Mouse (Mus musculus): ENCODE data around the gene Phospho2. TPM values are rescaled to one million over a fixed set of nuclear protein-coding genes. Genes with fewer than 3 reads are reported as not detected.

Phospho2 gene
- 20.4 and 22.4 TPM in 2 replicates for polyA plus RNA-seq (2015; fragmentation: Nextera tagmentation; extraction: Ambion mirVana)

GRCm38 (mm10) chr2:69789429-69790069, at the start of gene Phospho2, which contains the start of gene Ccdc173:
TSS of gene Phospho2 (plus strand) at chr2:69789623.
TSS of gene Ccdc173 (minus strand) at chr2:69789575.
- peaks cover 6% of the 10 kb centered on the region; the same call in 1 of the 2 replicates for H3K36me3 ChIP-seq (ENCODE audit: control insufficient read depth, insufficient read depth)
- H3K27ac ChIP-seq (ENCODE audit: low read length) = peak within 1 kb of the TSS; percentile 80
- H3K9me3 ChIP-seq (replicated peaks; ENCODE audit: control insufficient read depth, low read length) = no peaks in the 10 kb centered on the region
- peaks cover 9% of the 10 kb centered on the region; the same call in 1 of the 2 replicates for H3K4me1 ChIP-seq (ENCODE audit: control insufficient read depth, insufficient read depth, low read length)
- H3K4me2 ChIP-seq (ENCODE audit: low read depth, low read length) = peak within 1 kb of the TSS; percentile 98
- H3K4me3 ChIP-seq (ENCODE audit: low read length) = peak within 1 kb of the TSS; percentile 87
- H3K27me3 ChIP-seq (ENCODE audit: control insufficient read depth, insufficient read depth, low read length) = no peaks in the 10 kb centered on the region
- peak within 1 kb of the TSS; percentile 82 for H3K9ac ChIP-seq (ENCODE audit: low read length)
- 2% methylated on average over 48 of the region's 48 CpGs for WGBS
- peak; percentile 95 for ATAC-seq (replicated peaks; ENCODE audit: extremely low read depth, insufficient read depth, low FRiP score)

DNA sequence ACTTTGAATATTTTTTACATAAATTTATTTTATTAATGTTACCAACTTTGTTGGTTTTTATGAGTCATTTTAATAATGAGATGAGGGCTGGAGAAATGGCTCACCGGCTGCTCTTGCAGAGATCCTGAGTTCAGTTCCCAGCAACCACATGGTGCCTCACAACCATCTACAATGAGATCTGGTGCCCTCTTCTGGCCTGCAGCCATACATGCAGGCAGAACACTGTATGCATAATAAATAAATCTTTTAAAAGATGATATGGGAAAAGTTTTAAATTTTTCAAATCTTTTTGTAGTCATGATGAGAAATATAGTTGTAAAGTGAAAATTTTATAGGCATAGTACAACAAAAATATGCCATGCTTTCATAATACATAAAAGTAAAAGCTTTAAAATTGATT, 44.3 kb upstream of the Phospho2 start:
- Histone ChIP-seq H3K9me3 (replicated peaks; ENCODE audit: control insufficient read depth, low read length) (peaks cover 4% of the 10 kb centered on the region; the same call in 1 of the 2 replicates), H3K9ac (ENCODE audit: low read length) (no peak overlapping the region), H3K27me3 (ENCODE audit: control insufficient read depth, insufficient read depth, low read length) (no peaks in the 10 kb centered on the region), H3K4me3 (ENCODE audit: low read length) (no peak overlapping the region), H3K36me3 (ENCODE audit: control insufficient read depth, insufficient read depth) (peaks cover 44% of the 10 kb centered on the region), H3K4me1 (ENCODE audit: control insufficient read depth, insufficient read depth, low read length) (no peaks in the 10 kb centered on the region), H3K4me2 (ENCODE audit: low read depth, low read length) (no peak overlapping the region), H3K27ac (ENCODE audit: low read length) (no peak overlapping the region)
- 87% methylated on average over 1 of the region's 1 CpGs for WGBS
- ATAC-seq (replicated peaks; ENCODE audit: extremely low read depth, insufficient read depth, low FRiP score) = no peak

DNA sequence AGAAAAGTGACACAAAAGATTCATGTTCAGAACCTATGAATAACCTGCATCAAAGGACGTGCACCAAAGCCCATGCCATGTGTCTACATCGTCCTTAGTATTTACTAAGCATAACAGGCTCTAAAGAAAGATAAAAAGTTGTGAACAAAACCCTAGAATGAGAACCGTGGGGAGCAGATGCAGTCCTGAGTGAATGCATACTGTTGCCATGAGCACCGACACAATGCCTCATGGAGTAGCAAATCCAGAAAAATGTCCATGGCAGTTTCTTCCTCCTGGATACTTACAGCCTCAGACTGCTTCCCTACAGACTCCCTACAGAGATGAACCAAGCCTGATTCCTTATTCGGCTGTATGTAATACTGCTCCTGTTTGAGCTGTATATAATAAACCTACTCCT, 28.4 kb upstream of the Phospho2 start:
- H3K9me3 ChIP-seq (replicated peaks; ENCODE audit: control insufficient read depth, low read length) = no peaks in the 10 kb centered on the region
- no peaks in the 10 kb centered on the region for H3K36me3 ChIP-seq (ENCODE audit: control insufficient read depth, insufficient read depth)
- H3K4me2 ChIP-seq (ENCODE audit: low read depth, low read length) = no peak overlapping the region
- no peak overlapping the region for H3K9ac ChIP-seq (ENCODE audit: low read length)
- ATAC-seq (replicated peaks; ENCODE audit: extremely low read depth, insufficient read depth, low FRiP score) = no peak
- no peak overlapping the region for H3K4me3 ChIP-seq (ENCODE audit: low read length)
- WGBS = 70% methylated on average over 5 of the region's 5 CpGs
- no peaks in the 10 kb centered on the region for H3K4me1 ChIP-seq (ENCODE audit: control insufficient read depth, insufficient read depth, low read length)
- no peaks in the 10 kb centered on the region for H3K27me3 ChIP-seq (ENCODE audit: control insufficient read depth, insufficient read depth, low read length)
- no peak overlapping the region for H3K27ac ChIP-seq (ENCODE audit: low read length)

DNA sequence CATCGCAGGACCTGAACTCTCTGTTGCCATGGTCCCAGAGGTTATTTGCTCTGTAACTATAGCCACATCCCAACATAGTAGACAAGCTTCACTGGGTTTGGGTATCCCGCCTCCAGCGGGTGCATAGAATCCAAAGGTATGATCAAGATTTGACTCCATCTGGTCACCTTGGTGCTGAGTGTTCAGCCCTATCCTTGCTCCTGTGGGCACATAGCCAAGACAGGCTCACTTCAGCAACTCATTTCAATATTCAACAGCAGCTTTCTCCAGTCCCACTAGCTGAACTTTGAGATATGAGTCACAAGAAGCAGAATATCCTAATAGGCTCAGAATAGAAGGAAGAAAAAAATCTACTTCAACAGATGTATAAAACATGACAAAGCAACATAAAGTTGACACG, 26.1 kb upstream of the Phospho2 start:
- Histone ChIP-seq H3K4me1 (ENCODE audit: control insufficient read depth, insufficient read depth, low read length) (no peaks in the 10 kb centered on the region), H3K4me3 (ENCODE audit: low read length) (no peak overlapping the region), H3K9ac (ENCODE audit: low read length) (no peak overlapping the region), H3K9me3 (replicated peaks; ENCODE audit: control insufficient read depth, low read length) (no peaks in the 10 kb centered on the region), H3K4me2 (ENCODE audit: low read depth, low read length) (no peak overlapping the region), H3K27me3 (ENCODE audit: control insufficient read depth, insufficient read depth, low read length) (no peaks in the 10 kb centered on the region), H3K36me3 (ENCODE audit: control insufficient read depth, insufficient read depth) (no peaks in the 10 kb centered on the region), H3K27ac (ENCODE audit: low read length) (no peak overlapping the region)
- ATAC-seq (replicated peaks; ENCODE audit: extremely low read depth, insufficient read depth, low FRiP score) = no peak
- 89% methylated on average over 4 of the region's 4 CpGs for WGBS

DNA sequence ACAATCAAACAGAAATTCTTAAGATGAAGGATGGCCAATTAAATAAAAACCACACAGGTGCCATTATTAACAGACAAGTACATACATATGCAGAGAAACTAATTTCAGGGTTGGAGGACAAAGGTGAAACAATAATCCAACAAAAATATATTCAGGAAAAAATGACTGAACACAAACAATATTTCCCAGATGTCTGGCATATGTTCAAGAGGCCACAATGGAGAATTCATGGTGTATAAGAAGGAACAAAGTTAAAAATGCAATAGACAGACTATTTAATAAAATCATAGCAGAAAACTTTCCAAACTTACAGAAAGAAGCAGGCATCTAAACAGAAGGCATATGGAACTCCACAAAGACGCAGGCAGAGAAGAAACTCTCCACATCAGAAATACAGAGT, 24.7 kb upstream of the Phospho2 start:
- no peaks in the 10 kb centered on the region for H3K27me3 ChIP-seq (ENCODE audit: control insufficient read depth, insufficient read depth, low read length)
- WGBS = 77% methylated on average over 1 of the region's 1 CpGs
- no peaks in the 10 kb centered on the region for H3K9me3 ChIP-seq (replicated peaks; ENCODE audit: control insufficient read depth, low read length)
- no peak overlapping the region for H3K27ac ChIP-seq (ENCODE audit: low read length)
- H3K4me3 ChIP-seq (ENCODE audit: low read length) = no peak overlapping the region
- H3K36me3 ChIP-seq (ENCODE audit: control insufficient read depth, insufficient read depth) = no peaks in the 10 kb centered on the region
- H3K4me1 ChIP-seq (ENCODE audit: control insufficient read depth, insufficient read depth, low read length) = no peaks in the 10 kb centered on the region
- H3K9ac ChIP-seq (ENCODE audit: low read length) = no peak overlapping the region
- H3K4me2 ChIP-seq (ENCODE audit: low read depth, low read length) = no peak overlapping the region
- no peak for ATAC-seq (replicated peaks; ENCODE audit: extremely low read depth, insufficient read depth, low FRiP score)

- Histone ChIP-seq H3K27ac (ENCODE audit: low read length) (no peak overlapping the region), H3K9me3 (replicated peaks; ENCODE audit: control insufficient read depth, low read length) (no peaks in the 10 kb centered on the region), H3K4me3 (ENCODE audit: low read length) (no peak overlapping the region), H3K4me1 (ENCODE audit: control insufficient read depth, insufficient read depth, low read length) (no peaks in the 10 kb centered on the region), H3K27me3 (ENCODE audit: control insufficient read depth, insufficient read depth, low read length) (no peaks in the 10 kb centered on the region), H3K9ac (ENCODE audit: low read length) (no peak overlapping the region), H3K4me2 (ENCODE audit: low read depth, low read length) (no peak overlapping the region), H3K36me3 (ENCODE audit: control insufficient read depth, insufficient read depth) (no peaks in the 10 kb centered on the region; the same call in 1 of the 2 replicates)
- WGBS = 93% methylated on average over 3 of the region's 3 CpGs
- ATAC-seq (replicated peaks; ENCODE audit: extremely low read depth, insufficient read depth, low FRiP score) = no peak
Measured at GRCm38 (mm10) chr2:69773331-69773730, 16.1 kb upstream of the Phospho2 start.

GRCm38 (mm10) chr2:69777985-69778835, 11.2 kb upstream of the Phospho2 start:
- no peaks in the 10 kb centered on the region for H3K27me3 ChIP-seq (ENCODE audit: control insufficient read depth, insufficient read depth, low read length)
- 70% methylated on average over 7 of the region's 7 CpGs for WGBS
- H3K4me3 ChIP-seq (ENCODE audit: low read length) = no peak overlapping the region
- no peak overlapping the region for H3K4me2 ChIP-seq (ENCODE audit: low read depth, low read length)
- no peaks in the 10 kb centered on the region for H3K9me3 ChIP-seq (replicated peaks; ENCODE audit: control insufficient read depth, low read length)
- H3K36me3 ChIP-seq (ENCODE audit: control insufficient read depth, insufficient read depth) = no peaks in the 10 kb centered on the region; the same call in 1 of the 2 replicates
- H3K27ac ChIP-seq (ENCODE audit: low read length) = no peak overlapping the region
- no peak overlapping the region for H3K9ac ChIP-seq (ENCODE audit: low read length)
- ATAC-seq (replicated peaks; ENCODE audit: extremely low read depth, insufficient read depth, low FRiP score) = no peak
- H3K4me1 ChIP-seq (ENCODE audit: control insufficient read depth, insufficient read depth, low read length) = no peaks in the 10 kb centered on the region

GRCm38 (mm10) chr2:69778836-69779177, 10.6 kb upstream of the Phospho2 start:
- Histone ChIP-seq H3K27ac (ENCODE audit: low read length) (no peak overlapping the region), H3K4me1 (ENCODE audit: control insufficient read depth, insufficient read depth, low read length) (no peaks in the 10 kb centered on the region), H3K36me3 (ENCODE audit: control insufficient read depth, insufficient read depth) (no peaks in the 10 kb centered on the region; the same call in 1 of the 2 replicates), H3K9ac (ENCODE audit: low read length) (no peak overlapping the region), H3K4me3 (ENCODE audit: low read length) (no peak overlapping the region), H3K9me3 (replicated peaks; ENCODE audit: control insufficient read depth, low read length) (no peaks in the 10 kb centered on the region), H3K27me3 (ENCODE audit: control insufficient read depth, insufficient read depth, low read length) (no peaks in the 10 kb centered on the region), H3K4me2 (ENCODE audit: low read depth, low read length) (no peak overlapping the region)
- no peak for ATAC-seq (replicated peaks; ENCODE audit: extremely low read depth, insufficient read depth, low FRiP score)
- 48% methylated on average over 5 of the region's 5 CpGs for WGBS

- 0 out of 2 replicates have a peak, but pooled peaks have one; percentile 12 for ATAC-seq (replicated peaks; ENCODE audit: extremely low read depth, insufficient read depth, low FRiP score)
- Histone ChIP-seq H3K9ac (ENCODE audit: low read length) (peak overlapping the region; percentile 82), H3K4me3 (ENCODE audit: low read length) (peak overlapping the region; percentile 87), H3K27me3 (ENCODE audit: control insufficient read depth, insufficient read depth, low read length) (no peaks in the 10 kb centered on the region), H3K9me3 (replicated peaks; ENCODE audit: control insufficient read depth, low read length) (no peaks in the 10 kb centered on the region), H3K4me2 (ENCODE audit: low read depth, low read length) (peak overlapping the region; percentile 98), H3K4me1 (ENCODE audit: control insufficient read depth, insufficient read depth, low read length) (peaks cover 9% of the 10 kb centered on the region; the same call in 1 of the 2 replicates), H3K36me3 (ENCODE audit: control insufficient read depth, insufficient read depth) (peaks cover 6% of the 10 kb centered on the region; the same call in 1 of the 2 replicates), H3K27ac (ENCODE audit: low read length) (peak overlapping the region; percentile 72)
- WGBS = 24% methylated on average over 9 of the region's 9 CpGs
Measured at GRCm38 (mm10) chr2:69788974-69789373, 449 bp upstream of the Phospho2 start.
